Mouse (Mus musculus): ENCODE measurements around the gene Hexim1. TPM values are rescaled to one million over a fixed set of nuclear protein-coding genes. Genes with fewer than 3 reads are reported as not detected.

Gene Hexim1
- polyA plus RNA-seq, 1 experiment from 2014 or later, result 4.1 TPM

- 58% methylated on average over 6 of the region's 6 CpGs for WGBS
- Histone ChIP-seq H3K36me3 (ENCODE audit: control insufficient read depth, insufficient read depth, low read length) (peaks cover 5% of the 10 kb centered on the region; the same call in 1 of the 2 replicates), H3K9ac (ENCODE audit: low read depth, low read length) (no peak overlapping the region), H3K4me3 (ENCODE audit: low read depth, low read length) (no peak overlapping the region), H3K9me3 (replicated peaks; ENCODE audit: control insufficient read depth, low read length, poor library complexity, severe bottlenecking) (no peaks in the 10 kb centered on the region), H3K4me2 (ENCODE audit: low read length) (no peak overlapping the region), H3K27me3 (ENCODE audit: control insufficient read depth, insufficient read depth, low read depth, low read length) (no peaks in the 10 kb centered on the region), H3K27ac (ENCODE audit: low read length) (peak overlapping the region; percentile 44), H3K4me1 (ENCODE audit: control insufficient read depth, insufficient read depth, low read length) (peaks cover 21% of the 10 kb centered on the region)
- ATAC-seq, result no peak
These were observed 24.7 kb downstream of the Hexim1 start for GRCm38 (mm10) chr11:103140763-103141100.

- no peaks in the 10 kb centered on the region for H3K27me3 ChIP-seq (ENCODE audit: control insufficient read depth, insufficient read depth, low read depth, low read length)
- H3K27ac ChIP-seq (ENCODE audit: low read length), result peak overlapping the region; percentile 87
- ATAC-seq, result no peak
- peaks cover 5% of the 10 kb centered on the region; the same call in 1 of the 2 replicates for H3K36me3 ChIP-seq (ENCODE audit: control insufficient read depth, insufficient read depth, low read length)
- 30% methylated on average over 11 of the region's 11 CpGs for WGBS
- H3K9ac ChIP-seq (ENCODE audit: low read depth, low read length), result peak overlapping the region; percentile 54
- no peak overlapping the region; the same call in 1 of the 2 replicates for H3K4me2 ChIP-seq (ENCODE audit: low read length)
- H3K4me1 ChIP-seq (ENCODE audit: control insufficient read depth, insufficient read depth, low read length), result peaks cover 19% of the 10 kb centered on the region
- no peaks in the 10 kb centered on the region for H3K9me3 ChIP-seq (replicated peaks; ENCODE audit: control insufficient read depth, low read length, poor library complexity, severe bottlenecking)
- no peak overlapping the region for H3K4me3 ChIP-seq (ENCODE audit: low read depth, low read length)
These were observed 25.3 kb downstream of the Hexim1 start for GRCm38 (mm10) chr11:103141101-103141943.

- Histone ChIP-seq H3K9ac (ENCODE audit: low read depth, low read length) (peak overlapping the region; percentile 54), H3K9me3 (replicated peaks; ENCODE audit: control insufficient read depth, low read length, poor library complexity, severe bottlenecking) (no peaks in the 10 kb centered on the region)
- ATAC-seq, result no peak
These were observed 25.9 kb downstream of the Hexim1 start for GRCm38 (mm10) chr11:103141944-103142255.

GRCm38 (mm10) chr11:103142441-103143182, 26.6 kb downstream of the Hexim1 start:
- H3K4me1 ChIP-seq (ENCODE audit: control insufficient read depth, insufficient read depth, low read length), result peaks cover 19% of the 10 kb centered on the region
- peak overlapping the region; percentile 87 for H3K27ac ChIP-seq (ENCODE audit: low read length)
- H3K9me3 ChIP-seq (replicated peaks; ENCODE audit: control insufficient read depth, low read length, poor library complexity, severe bottlenecking), result no peaks in the 10 kb centered on the region
- peak overlapping the region; percentile 70 for H3K9ac ChIP-seq (ENCODE audit: low read depth, low read length)
- peak; percentile 94 for ATAC-seq
- peaks cover 5% of the 10 kb centered on the region; the same call in 1 of the 2 replicates for H3K36me3 ChIP-seq (ENCODE audit: control insufficient read depth, insufficient read depth, low read length)
- H3K4me3 ChIP-seq (ENCODE audit: low read depth, low read length), result peak overlapping the region; percentile 26
- no peaks in the 10 kb centered on the region for H3K27me3 ChIP-seq (ENCODE audit: control insufficient read depth, insufficient read depth, low read depth, low read length)
- H3K4me2 ChIP-seq (ENCODE audit: low read length), result peak overlapping the region; percentile 56
- WGBS, result 26% methylated on average over 8 of the region's 8 CpGs

More at GRCm38 (mm10) chr11:103141944-103142255, 25.9 kb downstream of the Hexim1 start:
- peak overlapping the region; percentile 87 for H3K27ac ChIP-seq (ENCODE audit: low read length)
- H3K4me3 ChIP-seq (ENCODE audit: low read depth, low read length), result no peak overlapping the region
- H3K36me3 ChIP-seq (ENCODE audit: control insufficient read depth, insufficient read depth, low read length), result peaks cover 5% of the 10 kb centered on the region; the same call in 1 of the 2 replicates
- H3K4me2 ChIP-seq (ENCODE audit: low read length), result peak overlapping the region; percentile 56; the same call in 1 of the 2 replicates
- no peaks in the 10 kb centered on the region for H3K27me3 ChIP-seq (ENCODE audit: control insufficient read depth, insufficient read depth, low read depth, low read length)
- 27% methylated on average over 1 of the region's 1 CpGs for WGBS
- peaks cover 19% of the 10 kb centered on the region for H3K4me1 ChIP-seq (ENCODE audit: control insufficient read depth, insufficient read depth, low read length)

GRCm38 (mm10) chr11:103144309-103145285, 28.6 kb downstream of the Hexim1 start:
- H3K36me3 ChIP-seq (ENCODE audit: control insufficient read depth, insufficient read depth, low read length), result no peaks in the 10 kb centered on the region
- no peak for ATAC-seq
- peaks cover 19% of the 10 kb centered on the region for H3K4me1 ChIP-seq (ENCODE audit: control insufficient read depth, insufficient read depth, low read length)
- 44% methylated on average over 12 of the region's 12 CpGs for WGBS
- H3K4me3 ChIP-seq (ENCODE audit: low read depth, low read length), result no peak overlapping the region
- H3K27me3 ChIP-seq (ENCODE audit: control insufficient read depth, insufficient read depth, low read depth, low read length), result no peaks in the 10 kb centered on the region
- H3K9ac ChIP-seq (ENCODE audit: low read depth, low read length), result no peak overlapping the region
- no peaks in the 10 kb centered on the region for H3K9me3 ChIP-seq (replicated peaks; ENCODE audit: control insufficient read depth, low read length, poor library complexity, severe bottlenecking)
- H3K27ac ChIP-seq (ENCODE audit: low read length), result no peak overlapping the region
- H3K4me2 ChIP-seq (ENCODE audit: low read length), result no peak overlapping the region

GRCm38 (mm10) chr11:103146386-103146785, 30.4 kb downstream of the Hexim1 start:
- H3K27ac ChIP-seq (ENCODE audit: low read length), result no peak overlapping the region
- no peak for ATAC-seq
- no peaks in the 10 kb centered on the region for H3K36me3 ChIP-seq (ENCODE audit: control insufficient read depth, insufficient read depth, low read length)
- H3K27me3 ChIP-seq (ENCODE audit: control insufficient read depth, insufficient read depth, low read depth, low read length), result no peaks in the 10 kb centered on the region
- H3K9ac ChIP-seq (ENCODE audit: low read depth, low read length), result no peak overlapping the region
- H3K4me3 ChIP-seq (ENCODE audit: low read depth, low read length), result no peak overlapping the region
- no peaks in the 10 kb centered on the region for H3K9me3 ChIP-seq (replicated peaks; ENCODE audit: control insufficient read depth, low read length, poor library complexity, severe bottlenecking)
- peaks cover 17% of the 10 kb centered on the region for H3K4me1 ChIP-seq (ENCODE audit: control insufficient read depth, insufficient read depth, low read length)
- no peak overlapping the region for H3K4me2 ChIP-seq (ENCODE audit: low read length)
- 95% methylated on average over 4 of the region's 4 CpGs for WGBS

GRCm38 (mm10) chr11:103147766-103148165, 31.7 kb downstream of the Hexim1 start:
- no peak overlapping the region for H3K4me2 ChIP-seq (ENCODE audit: low read length)
- 80% methylated on average over 4 of the region's 4 CpGs for WGBS
- no peak overlapping the region for H3K4me3 ChIP-seq (ENCODE audit: low read depth, low read length)
- H3K36me3 ChIP-seq (ENCODE audit: control insufficient read depth, insufficient read depth, low read length), result no peaks in the 10 kb centered on the region
- no peaks in the 10 kb centered on the region for H3K27me3 ChIP-seq (ENCODE audit: control insufficient read depth, insufficient read depth, low read depth, low read length)
- no peaks in the 10 kb centered on the region for H3K9me3 ChIP-seq (replicated peaks; ENCODE audit: control insufficient read depth, low read length, poor library complexity, severe bottlenecking)
- H3K9ac ChIP-seq (ENCODE audit: low read depth, low read length), result no peak overlapping the region
- ATAC-seq, result no peak
- peaks cover 4% of the 10 kb centered on the region; the same call in 1 of the 2 replicates for H3K4me1 ChIP-seq (ENCODE audit: control insufficient read depth, insufficient read depth, low read length)
- no peak overlapping the region for H3K27ac ChIP-seq (ENCODE audit: low read length)

- no peak overlapping the region for H3K9ac ChIP-seq (ENCODE audit: low read depth, low read length)
- 91% methylated on average over 4 of the region's 4 CpGs for WGBS
- H3K4me1 ChIP-seq (ENCODE audit: control insufficient read depth, insufficient read depth, low read length), result no peaks in the 10 kb centered on the region
- H3K27ac ChIP-seq (ENCODE audit: low read length), result no peak overlapping the region
- H3K27me3 ChIP-seq (ENCODE audit: control insufficient read depth, insufficient read depth, low read depth, low read length), result no peaks in the 10 kb centered on the region
- ATAC-seq, result no peak
- H3K36me3 ChIP-seq (ENCODE audit: control insufficient read depth, insufficient read depth, low read length), result no peaks in the 10 kb centered on the region
- no peaks in the 10 kb centered on the region for H3K9me3 ChIP-seq (replicated peaks; ENCODE audit: control insufficient read depth, low read length, poor library complexity, severe bottlenecking)
- H3K4me2 ChIP-seq (ENCODE audit: low read length), result no peak overlapping the region
- H3K4me3 ChIP-seq (ENCODE audit: low read depth, low read length), result no peak overlapping the region
These were observed 33.7 kb downstream of the Hexim1 start for GRCm38 (mm10) chr11:103149771-103150170.
